Mouse (Mus musculus): ENCODE measurements around the gene Unc13a.

DNA sequence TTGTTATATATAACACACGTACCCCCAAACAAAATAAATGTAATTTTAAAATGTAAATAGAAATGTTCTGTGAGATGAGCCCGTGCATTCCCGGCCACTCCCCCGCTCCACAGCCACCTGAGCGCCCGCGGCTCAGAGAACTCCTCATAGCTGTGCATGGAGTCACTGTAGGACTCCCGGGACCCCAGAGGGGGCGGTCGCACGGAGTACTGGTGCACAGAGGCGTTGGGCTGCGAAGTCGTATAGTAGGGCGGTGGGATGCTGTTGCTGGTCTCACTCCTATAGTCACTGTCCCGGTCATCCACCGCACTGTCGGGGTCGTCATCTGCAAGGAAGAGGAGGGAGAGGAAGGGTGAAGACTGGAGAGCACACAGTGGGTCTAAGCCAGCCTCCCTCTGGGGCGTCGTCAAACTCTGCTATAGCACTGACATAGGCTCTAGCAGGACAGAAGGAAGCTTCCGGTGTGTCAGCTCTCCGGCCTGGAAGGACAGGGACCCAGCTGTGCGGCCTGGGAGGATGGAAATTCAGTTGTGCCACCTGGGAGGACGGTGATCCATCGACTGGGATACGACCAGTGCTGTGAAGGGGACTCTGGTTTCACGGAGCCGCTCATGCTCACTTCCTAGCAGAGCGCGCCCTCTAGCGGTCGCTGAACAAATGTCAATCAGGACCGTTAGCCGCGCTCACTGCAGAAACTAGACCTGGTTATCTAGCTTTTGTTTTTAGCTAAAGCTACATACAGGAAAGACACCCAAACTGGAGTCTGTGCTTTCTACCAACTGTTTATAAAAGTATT, 11.0 kb downstream of the Unc13a start:
- TF ChIP-seq ZC3H11A (IDR thresholded peaks at IDR 0.05; ENCODE audit: borderline replicate concordance, low read depth, low read length) = peak; percentile 77
- no peak for TF ChIP-seq HCFC1 (IDR thresholded peaks at IDR 0.05; ENCODE audit: borderline replicate concordance, insufficient read depth, low read length)
- TF ChIP-seq CHD2 (IDR thresholded peaks at IDR 0.05; ENCODE audit: low read depth, low read length) = no peak
- TF ChIP-seq ZNF384 (IDR thresholded peaks at IDR 0.05; ENCODE audit: low read depth, low read length) = no peak
- no peak for TF ChIP-seq MAFK (IDR thresholded peaks at IDR 0.05; ENCODE audit: insufficient read depth, low read depth, low read length)
